Mouse (Mus musculus): ENCODE data around the gene Dock1. TPM values are rescaled to one million over a fixed set of nuclear protein-coding genes. Genes with fewer than 3 reads are reported as not detected.

The Dock1 gene
- total RNA-seq, 1 experiment = 24.3 TPM

- no peak for DNase-seq (ENCODE audit: low read depth, low spot score)
- Histone ChIP-seq H3K36me3 (ENCODE audit: control insufficient read depth, insufficient read depth, low read length, poor library complexity, severe bottlenecking) (no peaks in the 10 kb centered on the region), H3K4me1 (ENCODE audit: control insufficient read depth in 2 of 2, insufficient read depth in 2 of 2, low read length in 2 of 2, poor library complexity in 1 of 2) (peaks cover 0 to 2% of the 10 kb centered on the region in 2 experiments; a peak in 1 of 4 replicates), H3K9ac (ENCODE audit: insufficient read depth, low read depth, low read length, poor library complexity, severe bottlenecking) (no peak overlapping the region), H3K9me3 (ENCODE audit: control insufficient read depth, insufficient read depth, low read depth, low read length) (no peaks in the 10 kb centered on the region), H3K4me3 (ENCODE audit: insufficient read depth in 1 of 2, low read depth in 1 of 2, low read length in 2 of 2, poor library complexity in 1 of 2, severe bottlenecking in 1 of 2) (no peak overlapping the region), H3K27ac (ENCODE audit: insufficient read depth, low read depth, low read length, poor library complexity, severe bottlenecking) (no peak overlapping the region)
- TF ChIP-seq CHD2 (IDR thresholded peaks at IDR 0.05; ENCODE audit: low read depth, low read length) (no peak), ZC3H11A (IDR thresholded peaks at IDR 0.05; ENCODE audit: borderline replicate concordance, low read depth, low read length) (no peak), HCFC1 (IDR thresholded peaks at IDR 0.05; ENCODE audit: borderline replicate concordance, insufficient read depth, low read length) (no peak)
- in situ Hi-C loops (cut with MboI; ENCODE audit: low sequenced_read_pairs in 2 of 2, unreplicated experiment in 2 of 2) = no loop called here
Observed at GRCm38 (mm10) chr7:134943063-134943462, 272.6 kb downstream of the Dock1 start.

- H3K4me1 ChIP-seq (ENCODE audit: control insufficient read depth in 2 of 2, insufficient read depth in 2 of 2, low read length in 2 of 2, poor library complexity in 1 of 2) = peaks cover 0 to 1% of the 10 kb centered on the region in 2 experiments; a peak in 1 of 4 replicates
- H3K9ac ChIP-seq (ENCODE audit: insufficient read depth, low read depth, low read length, poor library complexity, severe bottlenecking) = no peak overlapping the region
- in situ Hi-C loops (cut with MboI; ENCODE audit: low sequenced_read_pairs in 2 of 2, unreplicated experiment in 2 of 2) = no loop called here
- no peak overlapping the region for H3K27ac ChIP-seq (ENCODE audit: insufficient read depth, low read depth, low read length, poor library complexity, severe bottlenecking)
- DNase-seq (ENCODE audit: low read depth, low spot score) = no peak
- no peaks in the 10 kb centered on the region for H3K9me3 ChIP-seq (ENCODE audit: control insufficient read depth, insufficient read depth, low read depth, low read length)
- TF ChIP-seq ZC3H11A (IDR thresholded peaks at IDR 0.05; ENCODE audit: borderline replicate concordance, low read depth, low read length) (no peak), CHD2 (IDR thresholded peaks at IDR 0.05; ENCODE audit: low read depth, low read length) (no peak), MAFK (IDR thresholded peaks at IDR 0.05; ENCODE audit: insufficient read depth, low read depth, low read length) (no peak), ZNF384 (IDR thresholded peaks at IDR 0.05; ENCODE audit: low read depth, low read length) (no peak), HCFC1 (IDR thresholded peaks at IDR 0.05; ENCODE audit: borderline replicate concordance, insufficient read depth, low read length) (no peak)
- H3K4me3 ChIP-seq (ENCODE audit: insufficient read depth in 1 of 2, low read depth in 1 of 2, low read length in 2 of 2, poor library complexity in 1 of 2, severe bottlenecking in 1 of 2) = no peak overlapping the region
- no peaks in the 10 kb centered on the region for H3K36me3 ChIP-seq (ENCODE audit: control insufficient read depth, insufficient read depth, low read length, poor library complexity, severe bottlenecking)
Observed at GRCm38 (mm10) chr7:134943701-134944100, 273.2 kb downstream of the Dock1 start.

- Histone ChIP-seq H3K9me3 (ENCODE audit: control insufficient read depth, insufficient read depth, low read depth, low read length) (no peaks in the 10 kb centered on the region), H3K9ac (ENCODE audit: insufficient read depth, low read depth, low read length, poor library complexity, severe bottlenecking) (no peak overlapping the region), H3K36me3 (ENCODE audit: control insufficient read depth, insufficient read depth, low read length, poor library complexity, severe bottlenecking) (no peaks in the 10 kb centered on the region), H3K27ac (ENCODE audit: insufficient read depth, low read depth, low read length, poor library complexity, severe bottlenecking) (no peak overlapping the region), H3K4me1 (ENCODE audit: control insufficient read depth in 2 of 2, insufficient read depth in 2 of 2, low read length in 2 of 2, poor library complexity in 1 of 2) (no peaks in the 10 kb centered on the region), H3K4me3 (ENCODE audit: insufficient read depth in 1 of 2, low read depth in 1 of 2, low read length in 2 of 2, poor library complexity in 1 of 2, severe bottlenecking in 1 of 2) (no peak overlapping the region)
- DNase-seq (ENCODE audit: low read depth, low spot score) = no peak
- TF ChIP-seq HCFC1 (IDR thresholded peaks at IDR 0.05; ENCODE audit: borderline replicate concordance, insufficient read depth, low read length) (no peak), MAFK (IDR thresholded peaks at IDR 0.05; ENCODE audit: insufficient read depth, low read depth, low read length) (no peak), CHD2 (IDR thresholded peaks at IDR 0.05; ENCODE audit: low read depth, low read length) (no peak), ZNF384 (IDR thresholded peaks at IDR 0.05; ENCODE audit: low read depth, low read length) (no peak), ZC3H11A (IDR thresholded peaks at IDR 0.05; ENCODE audit: borderline replicate concordance, low read depth, low read length) (no peak)
- in situ Hi-C loops (cut with MboI; ENCODE audit: low sequenced_read_pairs in 2 of 2, unreplicated experiment in 2 of 2) = no loop called here
Observed at GRCm38 (mm10) chr7:134945925-134946716, 275.7 kb downstream of the Dock1 start.

- TF ChIP-seq ZNF384 (IDR thresholded peaks at IDR 0.05; ENCODE audit: low read depth, low read length) (no peak), ZC3H11A (IDR thresholded peaks at IDR 0.05; ENCODE audit: borderline replicate concordance, low read depth, low read length) (no peak), CHD2 (IDR thresholded peaks at IDR 0.05; ENCODE audit: low read depth, low read length) (no peak), HCFC1 (IDR thresholded peaks at IDR 0.05; ENCODE audit: borderline replicate concordance, insufficient read depth, low read length) (no peak), MAFK (IDR thresholded peaks at IDR 0.05; ENCODE audit: insufficient read depth, low read depth, low read length) (no peak)
- no peak for DNase-seq (ENCODE audit: low read depth, low spot score)
- Histone ChIP-seq H3K9me3 (ENCODE audit: control insufficient read depth, insufficient read depth, low read depth, low read length) (no peaks in the 10 kb centered on the region), H3K36me3 (ENCODE audit: control insufficient read depth, insufficient read depth, low read length, poor library complexity, severe bottlenecking) (no peaks in the 10 kb centered on the region), H3K4me1 (ENCODE audit: control insufficient read depth in 2 of 2, insufficient read depth in 2 of 2, low read length in 2 of 2, poor library complexity in 1 of 2) (no peaks in the 10 kb centered on the region), H3K27ac (ENCODE audit: insufficient read depth, low read depth, low read length, poor library complexity, severe bottlenecking) (no peak overlapping the region), H3K9ac (ENCODE audit: insufficient read depth, low read depth, low read length, poor library complexity, severe bottlenecking) (no peak overlapping the region), H3K4me3 (ENCODE audit: insufficient read depth in 1 of 2, low read depth in 1 of 2, low read length in 2 of 2, poor library complexity in 1 of 2, severe bottlenecking in 1 of 2) (no peak overlapping the region)
- in situ Hi-C loops (cut with MboI; ENCODE audit: low sequenced_read_pairs in 2 of 2, unreplicated experiment in 2 of 2) = no loop called here
Observed at GRCm38 (mm10) chr7:134959086-134959485, 288.6 kb downstream of the Dock1 start.

Measured in ES-E14 (cell line).